Mouse (Mus musculus): ENCODE data around the gene Tenm4. TPM values are rescaled to one million over a fixed set of nuclear protein-coding genes. Genes with fewer than 3 reads are reported as not detected.

Tenm4 gene
- polyA plus RNA-seq, 1 experiment from 2014 or later, result 0.68 TPM

DNA sequence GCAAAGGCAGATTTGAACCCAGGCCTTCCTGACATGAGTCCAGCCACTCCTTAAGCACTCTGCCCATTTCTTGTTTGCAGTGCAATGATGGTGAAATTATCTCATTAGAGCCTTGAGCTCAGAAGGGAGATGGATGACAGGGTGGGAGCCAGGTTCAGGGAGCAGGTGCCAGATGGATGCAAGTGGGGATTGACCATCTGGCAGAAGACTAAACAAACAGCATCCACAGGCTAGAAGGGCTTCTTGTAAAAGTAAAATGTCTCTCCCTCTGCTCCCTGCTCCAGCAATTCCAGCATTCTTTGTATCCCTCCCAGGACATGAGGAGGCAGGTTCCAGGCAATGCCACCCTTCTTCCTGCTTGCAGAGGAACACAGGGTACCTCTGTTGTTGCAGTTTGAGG, 165.3 kb downstream of the Tenm4 start:
- Histone ChIP-seq H3K4me2 (ENCODE audit: low read depth, low read length) (no peak overlapping the region), H3K27me3 (ENCODE audit: insufficient read depth, low read length) (no peaks in the 10 kb centered on the region), H3K9me3 (ENCODE audit: low read length) (no peaks in the 10 kb centered on the region), H3K9ac (replicated peaks) (no peak overlapping the region), H3K36me3 (replicated peaks; ENCODE audit: insufficient read depth, low read length) (no peaks in the 10 kb centered on the region), H3K27ac (ENCODE audit: low read depth) (no peak overlapping the region), H3K4me3 (ENCODE audit: low read depth, low read length) (no peak overlapping the region), H3K4me1 (ENCODE audit: insufficient read depth) (no peaks in the 10 kb centered on the region)
- TF ChIP-seq EP300 (IDR thresholded peaks at IDR 0.05; ENCODE audit: low read depth) (no peak), CTCF (IDR thresholded peaks at IDR 0.05; ENCODE audit: low read depth) (no peak)
- DNase-seq (no peak), ATAC-seq (no peak)

GRCm38 (mm10) chr7:96340826-96341225, 169.8 kb downstream of the Tenm4 start:
- Histone ChIP-seq H3K4me3 (ENCODE audit: low read depth, low read length) (no peak overlapping the region), H3K36me3 (replicated peaks; ENCODE audit: insufficient read depth, low read length) (no peaks in the 10 kb centered on the region), H3K27me3 (ENCODE audit: insufficient read depth, low read length) (no peaks in the 10 kb centered on the region), H3K9ac (replicated peaks) (no peak overlapping the region), H3K9me3 (ENCODE audit: low read length) (no peaks in the 10 kb centered on the region), H3K27ac (ENCODE audit: low read depth) (no peak overlapping the region), H3K4me2 (ENCODE audit: low read depth, low read length) (no peak overlapping the region), H3K4me1 (ENCODE audit: insufficient read depth) (no peaks in the 10 kb centered on the region)
- ATAC-seq (no peak), DNase-seq (no peak)
- TF ChIP-seq CTCF (IDR thresholded peaks at IDR 0.05; ENCODE audit: low read depth), result no peak
- TF ChIP-seq EP300 (IDR thresholded peaks at IDR 0.05; ENCODE audit: low read depth), result no peak
- 55% methylated on average over 5 of the region's 5 CpGs for WGBS (ENCODE audit: insufficient replicate concordance)

DNA sequence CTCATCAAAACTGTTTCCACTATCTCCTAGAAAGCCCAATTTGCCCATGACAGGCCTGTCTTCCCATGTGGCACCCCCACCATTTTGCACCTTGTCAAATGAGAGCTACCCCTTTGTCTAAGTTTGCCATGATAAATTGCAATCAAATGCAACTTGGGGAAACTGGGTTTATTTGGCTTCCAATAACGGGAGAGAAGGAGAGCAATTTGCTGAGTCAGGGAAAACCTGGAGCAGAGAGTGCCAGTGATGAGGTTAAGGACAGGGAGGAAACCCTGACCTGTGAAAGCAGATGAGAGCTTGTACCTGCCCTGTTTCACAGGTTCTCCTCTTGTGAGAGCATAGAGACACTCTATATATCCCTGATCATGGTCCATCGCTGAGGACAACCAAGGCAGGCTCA, 170.4 kb downstream of the Tenm4 start:
- WGBS (ENCODE audit: insufficient replicate concordance), result 65% methylated on average over 2 of the region's 2 CpGs
- Histone ChIP-seq H3K27me3 (ENCODE audit: insufficient read depth, low read length) (no peaks in the 10 kb centered on the region), H3K4me2 (ENCODE audit: low read depth, low read length) (no peak overlapping the region), H3K9me3 (ENCODE audit: low read length) (no peaks in the 10 kb centered on the region), H3K4me1 (ENCODE audit: insufficient read depth) (no peaks in the 10 kb centered on the region), H3K27ac (ENCODE audit: low read depth) (no peak overlapping the region), H3K4me3 (ENCODE audit: low read depth, low read length) (no peak overlapping the region), H3K9ac (replicated peaks) (no peak overlapping the region), H3K36me3 (replicated peaks; ENCODE audit: insufficient read depth, low read length) (no peaks in the 10 kb centered on the region)
- ATAC-seq, result no peak
- DNase-seq, result no peak
- TF ChIP-seq EP300 (IDR thresholded peaks at IDR 0.05; ENCODE audit: low read depth), result no peak
- no peak for TF ChIP-seq CTCF (IDR thresholded peaks at IDR 0.05; ENCODE audit: low read depth)

DNA sequence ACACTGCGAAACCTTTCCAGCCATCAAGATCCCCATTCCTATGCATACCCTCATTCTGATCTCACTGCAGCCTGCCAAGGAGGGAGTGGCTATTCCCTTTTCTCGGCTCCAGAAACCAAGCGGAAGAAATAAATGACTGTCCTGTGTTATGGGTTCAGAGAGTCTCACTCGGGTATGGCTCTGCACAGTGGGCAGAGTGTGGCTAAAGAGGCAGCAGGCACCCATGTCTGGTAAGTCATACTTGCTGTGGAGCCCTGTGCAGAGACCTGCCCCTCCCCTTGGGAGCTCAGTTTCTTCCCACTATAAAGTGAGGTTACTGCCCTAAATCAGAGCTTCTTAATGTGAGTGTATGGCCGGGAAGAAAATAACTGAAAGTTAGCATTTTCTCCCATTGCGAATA, 171.9 kb downstream of the Tenm4 start:
- DNase-seq, result no peak
- Histone ChIP-seq H3K27me3 (ENCODE audit: insufficient read depth, low read length) (no peaks in the 10 kb centered on the region), H3K27ac (ENCODE audit: low read depth) (no peak overlapping the region), H3K9ac (replicated peaks) (no peak overlapping the region), H3K4me3 (ENCODE audit: low read depth, low read length) (no peak overlapping the region), H3K36me3 (replicated peaks; ENCODE audit: insufficient read depth, low read length) (no peaks in the 10 kb centered on the region), H3K4me1 (ENCODE audit: insufficient read depth) (no peaks in the 10 kb centered on the region), H3K9me3 (ENCODE audit: low read length) (no peaks in the 10 kb centered on the region), H3K4me2 (ENCODE audit: low read depth, low read length) (no peak overlapping the region)
- WGBS (ENCODE audit: insufficient replicate concordance), result 75% methylated on average over 6 of the region's 6 CpGs
- TF ChIP-seq EP300 (IDR thresholded peaks at IDR 0.05; ENCODE audit: low read depth) (no peak), CTCF (IDR thresholded peaks at IDR 0.05; ENCODE audit: low read depth) (no peak)
- no peak for ATAC-seq

- Histone ChIP-seq H3K9ac (replicated peaks) (no peak overlapping the region), H3K4me3 (ENCODE audit: low read depth, low read length) (no peak overlapping the region), H3K27ac (ENCODE audit: low read depth) (no peak overlapping the region), H3K4me2 (ENCODE audit: low read depth, low read length) (no peak overlapping the region), H3K36me3 (replicated peaks; ENCODE audit: insufficient read depth, low read length) (no peaks in the 10 kb centered on the region), H3K9me3 (ENCODE audit: low read length) (no peaks in the 10 kb centered on the region), H3K27me3 (ENCODE audit: insufficient read depth, low read length) (no peaks in the 10 kb centered on the region), H3K4me1 (ENCODE audit: insufficient read depth) (no peaks in the 10 kb centered on the region)
- ATAC-seq (no peak), DNase-seq (no peak)
- 85% methylated on average over 2 of the region's 2 CpGs for WGBS (ENCODE audit: insufficient replicate concordance)
- no peak for TF ChIP-seq CTCF (IDR thresholded peaks at IDR 0.05; ENCODE audit: low read depth)
- TF ChIP-seq EP300 (IDR thresholded peaks at IDR 0.05; ENCODE audit: low read depth), result no peak
These were observed 172.6 kb downstream of the Tenm4 start for GRCm38 (mm10) chr7:96343667-96344066.

GRCm38 (mm10) chr7:96352671-96353070, 181.6 kb downstream of the Tenm4 start:
- H3K36me3 ChIP-seq (replicated peaks; ENCODE audit: insufficient read depth, low read length), result no peaks in the 10 kb centered on the region
- no peaks in the 10 kb centered on the region for H3K9me3 ChIP-seq (ENCODE audit: low read length)
- DNase-seq (no peak), ATAC-seq (no peak)
- H3K4me3 ChIP-seq (ENCODE audit: low read depth, low read length), result no peak overlapping the region
- no peaks in the 10 kb centered on the region for H3K4me1 ChIP-seq (ENCODE audit: insufficient read depth)
- TF ChIP-seq CTCF (IDR thresholded peaks at IDR 0.05; ENCODE audit: low read depth) (no peak), EP300 (IDR thresholded peaks at IDR 0.05; ENCODE audit: low read depth) (no peak)
- H3K27ac ChIP-seq (ENCODE audit: low read depth), result no peak overlapping the region
- whole genome bisulfite sequencing (ENCODE audit: insufficient replicate concordance), result 58% methylated on average over 8 of the region's 8 CpGs
- no peak overlapping the region for H3K9ac ChIP-seq (replicated peaks)
- H3K27me3 ChIP-seq (ENCODE audit: insufficient read depth, low read length), result no peaks in the 10 kb centered on the region
- no peak overlapping the region for H3K4me2 ChIP-seq (ENCODE audit: low read depth, low read length)

DNA sequence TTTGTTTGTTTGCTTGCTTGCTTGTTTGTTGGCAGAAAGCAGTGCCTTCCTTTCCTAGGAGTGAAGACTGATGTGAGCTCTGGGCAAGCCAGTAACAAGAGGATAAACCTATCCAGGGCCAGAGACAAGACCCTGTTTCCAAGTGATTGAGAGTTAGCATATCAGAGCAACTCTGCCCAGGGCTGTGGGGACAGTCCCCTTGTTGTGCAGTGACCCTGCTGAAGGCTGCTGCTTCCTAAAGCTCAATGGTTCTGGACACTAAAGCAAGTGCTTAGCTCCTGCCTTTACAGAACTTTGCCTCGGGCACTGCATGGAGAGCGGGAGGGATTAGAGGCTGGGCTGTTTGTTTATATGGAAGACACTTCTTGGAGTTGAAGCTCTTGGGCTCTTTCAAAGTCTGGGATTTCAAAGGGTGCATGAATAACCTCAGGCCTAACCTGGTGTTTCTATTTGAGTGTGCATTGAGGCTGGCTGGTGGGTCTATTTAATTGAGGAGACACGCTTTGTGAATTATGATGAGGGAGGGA, 185.3 kb downstream of the Tenm4 start:
- H3K9me3 ChIP-seq (ENCODE audit: low read length), result no peaks in the 10 kb centered on the region
- ATAC-seq (no peak), DNase-seq (no peak)
- H3K9ac ChIP-seq (replicated peaks), result no peak overlapping the region
- H3K4me2 ChIP-seq (ENCODE audit: low read depth, low read length), result no peak overlapping the region
- H3K4me3 ChIP-seq (ENCODE audit: low read depth, low read length), result no peak overlapping the region
- H3K4me1 ChIP-seq (ENCODE audit: insufficient read depth), result no peaks in the 10 kb centered on the region
- 68% methylated on average over 3 of the region's 3 CpGs for WGBS (ENCODE audit: insufficient replicate concordance)
- no peaks in the 10 kb centered on the region for H3K27me3 ChIP-seq (ENCODE audit: insufficient read depth, low read length)
- TF ChIP-seq CTCF (IDR thresholded peaks at IDR 0.05; ENCODE audit: low read depth) (no peak), EP300 (IDR thresholded peaks at IDR 0.05; ENCODE audit: low read depth) (no peak)
- H3K36me3 ChIP-seq (replicated peaks; ENCODE audit: insufficient read depth, low read length), result no peaks in the 10 kb centered on the region
- no peak overlapping the region for H3K27ac ChIP-seq (ENCODE audit: low read depth)

Data from liver, postnatal 0 days (tissue).